Mouse (Mus musculus): ENCODE measurements around the gene Plcxd2. TPM values are rescaled to one million over a fixed set of nuclear protein-coding genes. Genes with fewer than 3 reads are reported as not detected.

The Plcxd2 gene
- polyA plus RNA-seq, 1 experiment = 16.2 TPM

DNA sequence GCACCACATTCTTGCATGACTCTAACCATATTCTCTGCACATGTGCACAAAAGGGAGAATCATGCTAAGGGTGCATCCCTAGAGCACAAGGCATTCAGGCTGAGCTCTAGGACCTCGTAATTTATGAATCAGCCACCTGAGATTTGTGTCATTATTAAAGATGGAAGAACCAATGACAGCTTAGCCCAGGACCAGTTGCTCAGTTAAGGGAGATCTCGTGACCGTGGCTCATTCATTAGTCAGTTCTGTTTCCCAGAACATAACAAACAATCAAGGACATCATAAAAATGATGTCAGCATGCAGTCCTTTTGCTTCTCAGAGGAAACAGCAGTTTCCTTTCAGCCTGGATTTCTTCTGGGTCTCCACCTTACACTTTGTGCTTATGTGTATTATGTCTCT is 49.0 kb downstream of the Plcxd2 start:
- Histone ChIP-seq H3K36me3 (ENCODE audit: control insufficient read depth, insufficient read depth, low read length) (peaks cover 57% of the 10 kb centered on the region), H3K4me1 (replicated peaks; ENCODE audit: control insufficient read depth, insufficient read depth, low read length) (no peaks in the 10 kb centered on the region), H3K4me3 (ENCODE audit: control insufficient read depth, insufficient read depth, low read length) (no peak overlapping the region), H3K27ac (ENCODE audit: control insufficient read depth, insufficient read depth, low read length) (no peak overlapping the region), H3K27me3 (ENCODE audit: control insufficient read depth, insufficient read depth, low read length) (no peaks in the 10 kb centered on the region)
- TF ChIP-seq CTCF (IDR thresholded peaks at IDR 0.05; ENCODE audit: borderline replicate concordance, control insufficient read depth, extremely low read depth, insufficient read depth, low read length, poor library complexity) (no peak), POLR2A (IDR thresholded peaks at IDR 0.05; ENCODE audit: control insufficient read depth, extremely low read depth, insufficient read depth, low read length, poor library complexity) (no peak)
- 100% methylated on average over 3 of the region's 3 CpGs for WGBS
- no peak for DNase-seq

DNA sequence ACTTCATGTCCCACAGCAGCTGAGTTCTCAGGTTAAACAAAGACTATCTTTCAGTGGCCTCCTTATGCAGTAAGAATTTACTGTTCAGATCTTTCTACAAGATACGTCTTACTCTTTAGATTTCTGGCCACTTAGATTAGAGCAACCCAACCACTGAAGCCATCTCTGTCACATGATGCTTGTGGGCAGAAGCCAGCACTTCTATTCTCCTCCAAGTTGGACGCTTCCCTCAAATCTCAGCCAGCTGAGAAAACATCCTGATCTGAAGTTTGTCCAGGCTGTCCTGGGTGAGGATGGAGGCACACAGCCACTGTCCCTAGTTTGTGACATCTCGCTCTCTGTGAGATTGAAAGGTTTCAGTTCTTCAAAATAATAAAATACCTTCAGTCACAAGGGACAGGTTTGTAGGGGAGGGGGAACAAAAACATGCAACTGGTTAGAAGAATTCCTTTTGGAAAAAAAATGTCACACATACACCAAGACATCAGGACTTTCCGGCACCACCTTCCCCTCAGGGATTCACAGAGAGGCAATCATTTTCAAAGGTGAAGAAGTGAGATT is 53.5 kb downstream of the Plcxd2 start:
- DNase-seq = no peak
- TF ChIP-seq POLR2A (IDR thresholded peaks at IDR 0.05; ENCODE audit: control insufficient read depth, extremely low read depth, insufficient read depth, low read length, poor library complexity) (no peak), CTCF (IDR thresholded peaks at IDR 0.05; ENCODE audit: borderline replicate concordance, control insufficient read depth, extremely low read depth, insufficient read depth, low read length, poor library complexity) (no peak)
- Histone ChIP-seq H3K27me3 (ENCODE audit: control insufficient read depth, insufficient read depth, low read length) (no peaks in the 10 kb centered on the region), H3K27ac (ENCODE audit: control insufficient read depth, insufficient read depth, low read length) (no peak overlapping the region), H3K36me3 (ENCODE audit: control insufficient read depth, insufficient read depth, low read length) (peaks cover 24% of the 10 kb centered on the region), H3K4me3 (ENCODE audit: control insufficient read depth, insufficient read depth, low read length) (no peak overlapping the region), H3K4me1 (replicated peaks; ENCODE audit: control insufficient read depth, insufficient read depth, low read length) (no peaks in the 10 kb centered on the region)
- WGBS = 97% methylated on average over 4 of the region's 4 CpGs

- Histone ChIP-seq H3K27ac (ENCODE audit: control insufficient read depth, insufficient read depth, low read length) (no peak within 1 kb of the TSS), H3K4me1 (replicated peaks; ENCODE audit: control insufficient read depth, insufficient read depth, low read length) (no peaks in the 10 kb centered on the region), H3K4me3 (ENCODE audit: control insufficient read depth, insufficient read depth, low read length) (no peak within 1 kb of the TSS), H3K27me3 (ENCODE audit: control insufficient read depth, insufficient read depth, low read length) (no peaks in the 10 kb centered on the region), H3K36me3 (ENCODE audit: control insufficient read depth, insufficient read depth, low read length) (peaks cover 4% of the 10 kb centered on the region)
- TF ChIP-seq POLR2A (IDR thresholded peaks at IDR 0.05; ENCODE audit: control insufficient read depth, extremely low read depth, insufficient read depth, low read length, poor library complexity) (no peak), CTCF (IDR thresholded peaks at IDR 0.05; ENCODE audit: borderline replicate concordance, control insufficient read depth, extremely low read depth, insufficient read depth, low read length, poor library complexity) (no peak)
- 96% methylated on average over 4 of the region's 4 CpGs for WGBS
- no peak for DNase-seq
Measured at GRCm38 (mm10) chr16:45953394-45953793, 56.6 kb downstream of the Plcxd2 start, which contains the start of gene Phldb2. TSS of gene Phldb2 (minus strand) at chr16:45953598.

DNA sequence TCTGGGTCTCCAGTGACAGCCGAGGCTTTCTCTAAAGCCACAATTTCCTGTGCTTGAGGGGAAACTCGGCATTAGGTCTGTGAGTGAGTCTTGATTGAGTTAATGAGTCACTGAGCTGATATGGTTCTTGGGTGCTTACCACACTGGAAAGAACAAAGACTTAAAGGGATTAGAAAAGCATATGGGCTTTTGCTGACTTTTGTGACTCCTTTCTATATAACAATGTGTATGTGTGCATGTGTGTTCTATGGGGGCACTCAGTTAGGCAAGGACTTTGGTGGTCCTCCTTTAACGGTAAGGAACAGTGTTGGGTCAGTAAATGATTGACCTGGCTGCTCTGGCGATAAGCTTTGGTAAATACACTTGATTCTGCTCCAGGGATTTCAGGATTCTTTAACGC is 57.5 kb downstream of the Plcxd2 start:
- no peak overlapping the region for H3K4me3 ChIP-seq (ENCODE audit: control insufficient read depth, insufficient read depth, low read length)
- H3K27me3 ChIP-seq (ENCODE audit: control insufficient read depth, insufficient read depth, low read length) = no peaks in the 10 kb centered on the region
- WGBS = 47% methylated on average over 5 of the region's 5 CpGs
- TF ChIP-seq POLR2A (IDR thresholded peaks at IDR 0.05; ENCODE audit: control insufficient read depth, extremely low read depth, insufficient read depth, low read length, poor library complexity) (no peak), CTCF (IDR thresholded peaks at IDR 0.05; ENCODE audit: borderline replicate concordance, control insufficient read depth, extremely low read depth, insufficient read depth, low read length, poor library complexity) (no peak)
- H3K4me1 ChIP-seq (replicated peaks; ENCODE audit: control insufficient read depth, insufficient read depth, low read length) = no peaks in the 10 kb centered on the region
- no peak overlapping the region for H3K27ac ChIP-seq (ENCODE audit: control insufficient read depth, insufficient read depth, low read length)
- no peaks in the 10 kb centered on the region for H3K36me3 ChIP-seq (ENCODE audit: control insufficient read depth, insufficient read depth, low read length)
- DNase-seq = no peak

GRCm38 (mm10) chr16:45952035-45952434 is 58.0 kb downstream of the Plcxd2 start:
- H3K4me1 ChIP-seq (replicated peaks; ENCODE audit: control insufficient read depth, insufficient read depth, low read length) = no peaks in the 10 kb centered on the region
- DNase-seq = no peak
- H3K27ac ChIP-seq (ENCODE audit: control insufficient read depth, insufficient read depth, low read length) = no peak overlapping the region
- no peaks in the 10 kb centered on the region for H3K36me3 ChIP-seq (ENCODE audit: control insufficient read depth, insufficient read depth, low read length)
- TF ChIP-seq POLR2A (IDR thresholded peaks at IDR 0.05; ENCODE audit: control insufficient read depth, extremely low read depth, insufficient read depth, low read length, poor library complexity) (no peak), CTCF (IDR thresholded peaks at IDR 0.05; ENCODE audit: borderline replicate concordance, control insufficient read depth, extremely low read depth, insufficient read depth, low read length, poor library complexity) (no peak)
- no peaks in the 10 kb centered on the region for H3K27me3 ChIP-seq (ENCODE audit: control insufficient read depth, insufficient read depth, low read length)
- H3K4me3 ChIP-seq (ENCODE audit: control insufficient read depth, insufficient read depth, low read length) = no peak overlapping the region
- 48% methylated on average over 2 of the region's 2 CpGs for WGBS

- H3K27ac ChIP-seq (ENCODE audit: control insufficient read depth, insufficient read depth, low read length) = no peak overlapping the region
- no peaks in the 10 kb centered on the region for H3K36me3 ChIP-seq (ENCODE audit: control insufficient read depth, insufficient read depth, low read length)
- WGBS = 94% methylated on average over 2 of the region's 2 CpGs
- TF ChIP-seq CTCF (IDR thresholded peaks at IDR 0.05; ENCODE audit: borderline replicate concordance, control insufficient read depth, extremely low read depth, insufficient read depth, low read length, poor library complexity) (no peak), POLR2A (IDR thresholded peaks at IDR 0.05; ENCODE audit: control insufficient read depth, extremely low read depth, insufficient read depth, low read length, poor library complexity) (no peak)
- H3K4me1 ChIP-seq (replicated peaks; ENCODE audit: control insufficient read depth, insufficient read depth, low read length) = no peaks in the 10 kb centered on the region
- no peak overlapping the region for H3K4me3 ChIP-seq (ENCODE audit: control insufficient read depth, insufficient read depth, low read length)
- no peak for DNase-seq
- H3K27me3 ChIP-seq (ENCODE audit: control insufficient read depth, insufficient read depth, low read length) = no peaks in the 10 kb centered on the region
Measured at GRCm38 (mm10) chr16:45946335-45946734, 63.7 kb downstream of the Plcxd2 start.

DNA sequence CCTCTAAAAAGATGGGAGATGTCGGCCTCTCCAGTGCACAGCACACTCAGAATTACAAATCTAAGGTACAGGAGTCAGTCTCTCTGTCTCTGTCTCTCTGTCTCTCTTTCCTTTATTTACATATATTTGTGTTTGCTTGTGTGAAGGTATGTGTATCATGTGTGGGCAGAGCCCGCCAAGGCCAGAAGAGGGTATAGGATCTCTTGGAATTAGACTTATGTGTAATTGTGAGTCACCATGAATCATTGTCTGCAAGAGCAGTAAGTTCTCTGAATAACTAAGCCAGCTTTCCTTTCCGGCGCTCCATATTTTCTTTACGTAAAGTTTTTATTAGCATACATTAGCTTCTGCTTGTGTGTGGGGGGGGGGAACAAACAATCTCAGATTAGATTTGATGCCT is 64.4 kb downstream of the Plcxd2 start:
- Histone ChIP-seq H3K27me3 (ENCODE audit: control insufficient read depth, insufficient read depth, low read length) (no peaks in the 10 kb centered on the region), H3K4me1 (replicated peaks; ENCODE audit: control insufficient read depth, insufficient read depth, low read length) (no peaks in the 10 kb centered on the region), H3K36me3 (ENCODE audit: control insufficient read depth, insufficient read depth, low read length) (no peaks in the 10 kb centered on the region), H3K4me3 (ENCODE audit: control insufficient read depth, insufficient read depth, low read length) (no peak overlapping the region), H3K27ac (ENCODE audit: control insufficient read depth, insufficient read depth, low read length) (no peak overlapping the region)
- no peak for DNase-seq
- WGBS = 96% methylated on average over 5 of the region's 5 CpGs
- TF ChIP-seq POLR2A (IDR thresholded peaks at IDR 0.05; ENCODE audit: control insufficient read depth, extremely low read depth, insufficient read depth, low read length, poor library complexity) (no peak), CTCF (IDR thresholded peaks at IDR 0.05; ENCODE audit: borderline replicate concordance, control insufficient read depth, extremely low read depth, insufficient read depth, low read length, poor library complexity) (no peak)

Data from thymus, adult 2 months (tissue).